Mouse (Mus musculus) gastrocnemius, adult 18-20 months (tissue): ENCODE results near the gene Pigr. TPM values are rescaled to one million over a fixed set of nuclear protein-coding genes. Genes with fewer than 3 reads are reported as not detected.

ENCODE experiments used
- DNase-seq: peaks from one replicate; pipeline ENCODE4 v3.0.0; 2021; ENCODE audit warnings: low spot score
- total RNA-seq, 2 experiments: library from RNA; stranded (reverse); gene quantifications; 2 replicates each; pipeline ENCODE4 v1.2.3; 2021

Pigr gene
- total RNA-seq, 2 experiments from 2014 or later, result 0.14 to 0.52 TPM

DNA sequence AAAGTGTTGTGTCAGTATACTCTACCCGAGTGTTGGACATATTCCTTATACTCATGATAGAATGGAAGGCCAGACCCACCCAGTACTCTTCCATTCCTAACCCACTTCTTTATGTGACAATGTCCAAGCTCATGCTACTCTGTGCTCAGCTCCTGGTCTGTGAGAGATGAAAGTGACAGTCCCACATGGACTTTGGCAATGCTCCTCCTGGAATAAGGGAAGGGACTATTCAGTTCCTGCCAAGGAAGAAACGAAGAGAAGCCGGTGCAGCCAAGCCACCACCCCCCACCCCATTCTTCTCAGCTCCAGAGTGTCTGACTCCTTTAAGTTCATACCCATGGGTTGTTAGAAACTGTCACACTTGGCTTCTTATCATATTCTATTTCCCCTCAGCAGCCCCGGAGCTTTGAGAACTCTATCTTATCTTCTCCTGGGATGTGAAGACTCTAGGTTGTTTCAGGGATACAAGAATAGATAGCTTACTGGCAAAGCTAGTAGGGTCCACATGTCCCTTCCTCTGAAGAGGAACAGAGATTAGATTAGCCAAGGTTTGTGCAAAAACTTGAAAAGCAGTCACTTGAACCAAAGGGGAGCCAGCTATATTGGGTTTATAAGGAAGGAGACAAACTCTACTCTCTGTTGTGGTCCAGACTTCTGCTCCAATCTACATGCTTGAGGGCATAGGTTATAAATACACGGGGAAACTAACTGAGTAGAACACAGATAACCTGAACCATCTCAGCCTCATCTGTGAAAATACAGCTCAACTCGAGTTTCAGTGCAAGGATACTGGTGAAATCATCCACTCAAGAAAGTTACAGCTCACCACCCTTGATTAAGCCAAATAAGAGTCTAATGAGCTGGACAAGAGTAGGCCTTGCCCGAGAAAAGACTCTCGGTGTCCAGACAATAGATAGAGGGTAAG, 3.7 kb downstream of the Pigr start:
- no peak for DNase-seq

DNA sequence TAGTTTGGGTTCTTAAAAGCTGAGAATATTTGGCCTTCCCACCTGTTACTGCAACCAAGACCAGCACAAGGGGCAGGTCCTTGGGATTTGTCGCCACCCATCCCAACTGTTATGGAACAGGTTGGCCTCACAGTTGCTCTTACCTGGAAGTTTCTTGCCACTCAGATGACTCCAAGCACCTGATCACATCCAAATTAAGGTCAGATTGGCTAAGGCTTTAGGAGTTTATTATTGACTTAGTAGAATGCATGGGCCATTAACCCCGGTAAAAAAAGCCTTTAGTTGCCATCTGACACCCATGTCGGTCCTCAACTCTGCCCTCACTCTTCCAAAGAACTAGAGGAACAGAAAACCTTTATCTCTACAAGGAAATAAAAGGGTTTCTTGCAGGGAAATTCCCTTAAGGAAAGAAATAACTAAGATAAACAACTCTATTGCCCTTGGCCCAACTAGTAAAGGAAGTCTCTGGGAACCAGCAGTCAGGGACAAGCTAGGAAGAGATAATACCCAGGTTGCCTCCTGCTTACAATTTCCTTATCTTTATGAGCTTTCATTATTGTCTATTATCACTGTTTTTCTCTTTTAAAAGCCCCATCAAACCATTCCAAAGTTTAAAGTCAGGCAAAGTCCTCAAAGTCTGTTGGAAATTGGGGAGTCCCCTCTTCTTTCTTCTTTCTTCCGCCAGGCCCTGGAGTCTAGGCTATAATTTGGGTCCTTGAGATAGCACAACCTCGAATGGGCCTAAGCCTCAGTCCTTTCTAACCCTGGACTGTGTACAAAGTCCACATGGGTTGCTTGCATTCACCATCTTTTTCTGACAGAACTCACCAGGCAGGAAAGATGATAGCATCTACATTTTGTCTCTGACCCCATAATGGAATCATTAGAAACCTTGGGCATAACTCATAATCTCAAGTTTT, 6.0 kb downstream of the Pigr start:
- DNase-seq, result no peak

DNA sequence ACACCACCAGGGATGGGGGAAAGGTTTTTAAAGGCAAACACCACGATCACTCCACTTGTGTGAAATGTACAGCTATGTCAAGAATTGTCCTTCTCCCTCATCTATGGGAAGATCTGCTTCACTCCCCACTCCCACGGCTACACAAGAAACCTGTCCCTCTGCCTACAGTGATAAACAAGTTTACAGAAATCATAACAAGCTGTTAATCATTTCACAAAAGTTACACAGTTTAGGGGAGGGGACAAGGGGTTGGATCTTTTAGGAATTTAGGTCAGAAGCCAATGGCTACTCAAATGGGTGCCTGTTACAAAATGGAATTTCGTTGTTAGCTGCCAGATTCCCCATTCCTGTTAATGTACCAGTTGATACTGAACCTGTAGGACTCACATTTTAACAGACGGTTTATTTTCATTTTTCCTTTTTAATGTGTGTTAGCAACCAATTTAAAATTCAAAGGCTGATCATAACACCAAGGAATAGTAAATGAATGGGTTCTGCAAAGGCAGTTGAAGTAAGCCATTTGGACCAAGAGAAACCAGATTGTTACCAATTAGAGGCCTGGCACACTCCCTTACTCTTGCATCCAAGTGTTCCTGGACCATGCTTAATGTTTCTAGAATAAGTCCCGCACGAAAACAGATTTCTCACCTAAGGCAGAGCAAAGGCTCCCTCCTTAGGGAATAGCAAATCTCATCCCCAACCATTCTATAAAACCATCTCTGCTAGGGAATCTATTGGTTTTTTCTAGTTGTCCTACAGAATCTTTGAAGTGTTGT, 8.9 kb downstream of the Pigr start:
- DNase-seq, result no peak

DNA sequence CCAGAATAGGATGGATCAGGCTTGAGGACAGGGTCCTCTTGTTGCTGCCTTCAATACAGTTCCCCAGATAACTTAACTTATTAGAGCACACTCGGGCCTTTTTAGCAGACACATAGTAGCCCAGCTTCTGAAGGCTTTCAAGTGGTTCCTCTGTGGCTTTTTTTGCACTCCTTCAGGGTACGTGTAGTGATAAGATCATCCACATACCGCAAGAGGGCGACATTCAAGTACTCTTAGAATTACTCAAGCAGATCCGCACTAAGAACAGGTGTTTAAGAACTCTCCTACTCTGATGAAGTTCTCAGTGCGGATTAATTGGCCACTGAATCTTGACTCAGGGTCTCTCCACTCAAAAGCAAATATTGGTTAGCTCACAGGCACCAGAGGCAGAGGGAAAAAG, 11.8 kb downstream of the Pigr start:
- DNase-seq, result no peak

DNA sequence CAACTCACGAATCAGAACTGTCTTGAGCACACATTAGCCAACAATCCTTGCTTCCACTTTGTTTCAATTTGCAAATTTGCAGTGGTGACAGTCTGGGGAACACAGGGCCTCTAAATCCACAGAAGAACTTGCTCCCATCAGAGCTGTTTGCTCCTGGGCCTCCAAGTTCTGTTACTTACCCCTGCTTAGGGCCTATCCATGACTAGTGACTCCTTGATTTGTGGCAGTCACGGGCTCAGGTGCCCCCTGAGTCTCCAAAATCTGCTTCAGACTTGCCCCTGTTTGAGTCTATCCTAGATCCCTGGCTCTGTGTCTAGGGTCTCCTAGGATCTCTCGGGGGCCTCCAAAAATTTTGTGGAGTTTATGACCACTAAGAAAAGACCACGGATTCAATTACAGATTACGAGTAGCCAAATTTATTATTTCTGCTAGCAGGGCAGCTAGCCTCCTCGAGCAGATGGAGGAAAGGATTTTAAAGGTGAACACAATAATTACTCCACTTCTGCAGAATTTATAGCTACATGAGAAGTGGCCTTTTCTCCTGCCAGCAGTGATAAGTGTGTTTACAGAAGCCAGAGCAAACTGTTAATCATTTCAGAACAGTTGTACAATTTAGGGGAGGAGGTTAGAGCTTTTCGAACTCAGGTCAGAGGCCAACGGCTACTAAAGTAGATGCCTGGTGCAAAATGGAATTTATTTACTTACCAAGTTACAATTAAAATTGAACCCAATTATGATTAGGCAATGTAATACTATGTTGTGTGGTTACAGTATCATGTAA, 14.3 kb downstream of the Pigr start:
- no peak for DNase-seq

DNA sequence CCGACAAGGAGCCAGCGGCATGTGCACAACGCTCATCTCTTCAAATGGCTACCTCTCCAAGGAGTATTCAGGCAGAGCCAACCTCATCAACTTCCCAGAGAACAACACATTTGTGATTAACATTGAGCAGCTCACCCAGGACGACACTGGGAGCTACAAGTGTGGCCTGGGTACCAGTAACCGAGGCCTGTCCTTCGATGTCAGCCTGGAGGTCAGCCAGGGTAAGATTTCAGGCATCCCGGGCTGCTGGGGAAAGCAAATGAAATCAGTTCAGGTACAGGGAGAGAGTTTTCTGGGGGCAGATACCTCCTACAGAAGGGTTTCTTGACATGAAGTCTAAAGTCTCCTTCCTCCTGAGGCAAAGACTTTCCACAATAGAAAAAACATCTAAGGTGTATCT, 15.1 kb downstream of the Pigr start:
- no peak for DNase-seq

DNA sequence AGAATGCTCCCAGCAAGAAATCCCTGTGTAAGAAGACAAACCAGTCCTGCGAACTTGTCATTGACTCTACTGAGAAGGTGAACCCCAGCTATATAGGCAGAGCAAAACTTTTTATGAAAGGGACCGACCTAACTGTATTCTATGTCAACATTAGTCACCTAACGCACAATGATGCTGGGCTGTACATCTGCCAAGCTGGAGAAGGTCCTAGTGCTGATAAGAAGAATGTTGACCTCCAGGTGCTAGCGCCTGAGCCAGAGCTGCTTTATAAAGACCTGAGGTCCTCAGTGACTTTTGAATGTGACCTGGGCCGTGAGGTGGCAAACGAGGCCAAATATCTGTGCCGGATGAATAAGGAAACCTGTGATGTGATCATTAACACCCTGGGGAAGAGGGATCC, 18.0 kb downstream of the Pigr start:
- DNase-seq, result no peak

DNA sequence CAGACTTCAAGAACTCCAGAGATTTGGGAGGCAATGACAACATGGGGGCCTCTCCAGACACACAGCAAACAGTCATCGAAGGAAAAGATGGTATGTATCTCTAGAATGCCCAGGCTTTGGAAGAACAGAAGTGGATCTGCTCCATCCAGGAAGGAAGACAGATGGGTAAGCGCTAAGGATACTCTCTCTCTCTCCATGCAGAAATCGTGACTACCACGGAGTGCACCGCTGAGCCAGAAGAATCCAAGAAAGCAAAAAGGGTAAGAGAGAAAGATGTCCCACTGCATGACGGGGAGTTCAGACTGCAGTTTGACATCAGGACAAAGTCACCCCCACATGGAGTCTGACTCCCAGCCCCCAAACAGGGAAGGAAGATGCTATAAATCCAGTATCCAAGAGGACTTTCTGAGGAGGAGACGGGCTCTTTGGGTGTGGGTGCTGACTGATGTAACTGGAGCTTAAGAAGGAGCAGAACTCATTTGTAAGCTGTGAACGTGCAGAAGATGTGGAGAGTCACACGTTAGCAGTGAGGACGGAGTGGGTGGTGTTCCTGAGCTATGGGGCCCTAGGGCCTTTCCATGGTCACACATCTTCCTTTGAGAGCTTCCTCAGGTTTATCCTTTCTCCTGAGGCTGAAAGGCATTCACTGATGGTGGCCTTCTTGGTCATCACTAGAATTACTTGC, 23.2 kb downstream of the Pigr start:
- no peak for DNase-seq

DNA sequence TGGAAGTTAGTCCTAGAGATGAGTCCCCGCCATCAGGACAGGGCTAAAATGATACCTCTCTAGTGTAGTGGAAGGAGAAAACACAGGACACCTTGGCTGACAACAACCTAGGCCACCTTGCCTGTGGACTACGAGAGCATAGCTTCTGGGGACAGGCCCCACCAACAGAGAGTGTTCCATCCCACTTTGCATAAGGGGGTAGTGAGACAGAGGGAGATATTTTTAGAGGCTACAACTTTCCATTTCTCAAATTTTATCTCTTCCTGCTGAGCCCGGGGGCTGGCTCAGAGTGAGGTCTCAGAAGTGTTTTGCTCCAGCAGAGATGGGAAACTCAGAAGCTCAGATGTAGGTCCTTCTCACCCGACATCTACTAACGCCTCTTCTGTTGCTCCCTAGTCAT, 23.9 kb downstream of the Pigr start:
- DNase-seq, result no peak

DNA sequence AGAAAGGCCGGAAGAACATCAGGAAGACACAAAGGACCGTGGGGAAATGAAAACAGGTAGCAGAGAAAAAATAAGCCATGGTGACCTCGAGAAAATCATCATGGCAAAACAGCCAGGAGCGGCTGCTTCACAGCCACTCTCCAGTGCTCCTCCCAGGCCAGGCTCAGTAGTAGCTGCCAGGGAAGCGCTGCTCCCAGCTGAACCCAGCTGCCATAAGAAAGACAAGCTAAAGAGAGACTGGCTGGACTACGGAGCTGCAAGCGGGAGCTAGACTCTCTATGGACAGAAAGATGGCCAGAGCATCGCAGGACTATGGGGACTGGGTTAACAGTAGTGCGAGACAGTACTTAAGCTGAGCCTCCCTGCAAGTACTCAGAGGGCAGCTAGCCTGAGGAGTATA, 28.3 kb downstream of the Pigr start:
- no peak for DNase-seq

DNA sequence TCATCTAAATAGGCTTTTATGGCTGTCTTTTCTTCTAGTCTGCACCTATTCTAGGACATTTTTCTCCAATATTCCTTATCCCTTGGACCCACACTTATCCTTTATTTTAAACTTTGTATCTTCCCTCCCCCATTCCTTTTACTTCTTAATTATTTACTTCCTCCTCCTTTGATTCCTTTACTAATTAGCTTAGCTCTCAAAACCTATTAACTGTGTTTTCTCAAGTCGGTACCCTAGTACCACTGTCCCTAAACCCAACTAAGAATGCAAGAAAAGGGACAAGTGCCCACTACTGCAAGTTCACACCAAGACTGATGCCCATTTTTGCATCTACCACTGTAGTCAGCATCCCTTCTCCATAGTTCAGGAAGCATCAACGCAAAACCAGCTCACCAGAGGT, 29.2 kb downstream of the Pigr start:
- DNase-seq, result no peak

DNA sequence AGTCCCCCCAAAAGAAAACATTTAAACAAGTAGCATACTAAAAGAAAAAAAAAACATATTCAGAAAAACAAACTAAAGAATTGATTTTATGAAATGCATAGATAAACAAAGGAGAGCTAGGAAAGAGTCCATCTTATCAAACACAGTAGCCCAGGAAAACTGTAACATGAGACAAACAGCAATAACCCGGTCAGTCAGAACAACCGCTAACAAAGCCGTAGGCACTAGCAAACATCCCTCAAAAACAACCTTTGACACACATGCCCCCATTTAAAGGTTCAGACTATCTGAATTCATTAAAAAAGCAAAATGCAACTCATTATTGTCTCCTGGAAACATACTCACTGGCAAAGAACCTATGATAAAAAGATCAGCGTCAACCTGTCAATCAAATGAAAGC, 31.0 kb downstream of the Pigr start:
- no peak for DNase-seq

DNA sequence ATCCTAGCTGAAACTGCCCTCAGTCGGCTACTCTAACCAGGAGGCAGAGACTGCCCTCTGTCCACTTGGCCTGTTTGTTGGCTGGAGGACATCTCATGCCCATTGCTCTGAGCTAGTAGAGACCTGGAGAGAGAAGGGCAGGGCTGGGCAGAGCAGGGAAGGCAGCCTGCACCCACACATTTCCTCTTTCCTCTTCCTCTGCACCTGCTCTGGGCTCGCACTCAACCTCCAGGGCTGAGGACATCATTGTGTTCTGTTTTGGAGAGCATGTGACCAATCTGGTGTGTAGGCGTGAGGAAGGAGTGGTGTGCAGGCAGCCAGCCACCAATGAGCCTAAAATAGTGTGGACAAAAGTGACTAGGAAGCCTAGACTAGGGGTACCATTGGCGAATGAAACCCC, 37.8 kb downstream of the Pigr start:
- no peak for DNase-seq

DNA sequence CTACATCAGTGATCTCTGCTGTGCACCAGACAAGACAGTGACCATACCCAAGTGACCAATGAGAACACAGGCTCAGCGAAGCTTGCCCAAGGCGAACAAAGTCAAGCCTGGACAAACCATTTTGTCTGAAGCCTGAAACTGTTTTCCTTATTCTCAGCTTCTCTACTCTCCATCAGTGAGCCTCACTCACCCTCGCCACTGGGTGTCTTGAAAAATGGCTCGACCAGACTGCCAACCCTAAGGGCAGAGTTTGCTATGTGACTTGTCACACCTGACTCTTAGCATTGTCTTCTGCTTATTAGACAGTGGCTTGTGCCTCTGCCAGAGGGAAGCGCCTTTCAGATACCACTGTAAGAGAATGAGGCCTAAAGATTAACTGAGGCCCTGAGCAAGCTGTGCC, 38.3 kb downstream of the Pigr start:
- no peak for DNase-seq

DNA sequence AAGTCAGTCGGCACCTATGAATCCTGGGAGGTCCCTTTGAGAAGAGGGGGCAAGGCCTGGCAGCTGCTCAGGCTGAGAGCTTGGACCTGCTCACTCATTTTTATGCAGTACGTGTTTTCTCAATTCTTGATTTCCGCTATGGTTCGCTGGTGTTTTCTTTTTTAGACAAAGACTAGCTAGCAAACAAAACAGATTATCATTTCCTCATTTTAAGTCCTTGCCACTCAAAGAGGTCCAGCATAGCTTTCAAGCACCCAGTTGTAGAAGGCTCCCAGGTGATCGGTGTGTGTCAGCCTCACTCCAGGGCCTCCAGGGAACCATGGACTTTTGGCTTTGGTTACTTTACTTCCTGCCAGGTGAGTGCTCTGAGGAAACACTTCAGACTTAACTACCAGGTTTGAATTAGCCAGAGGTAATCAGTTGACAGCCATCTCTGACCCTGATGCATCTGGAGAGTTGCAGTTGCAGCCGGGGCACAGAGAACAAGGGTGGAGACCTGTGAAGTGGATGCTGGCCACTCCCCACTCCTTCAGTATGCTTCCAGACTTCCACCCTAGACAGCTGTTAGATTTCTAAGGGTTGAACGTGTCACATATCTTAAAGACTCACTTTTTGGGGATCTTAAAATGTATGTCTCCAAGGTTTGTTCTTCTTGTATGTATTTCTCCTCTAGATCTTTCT, 39.2 kb downstream of the Pigr start, which contains the start of gene Fcmr:
Gene Fcmr, plus strand, starts transcription at position 129 of the 681 bp plus-strand sequence.
- no peak for DNase-seq

DNA sequence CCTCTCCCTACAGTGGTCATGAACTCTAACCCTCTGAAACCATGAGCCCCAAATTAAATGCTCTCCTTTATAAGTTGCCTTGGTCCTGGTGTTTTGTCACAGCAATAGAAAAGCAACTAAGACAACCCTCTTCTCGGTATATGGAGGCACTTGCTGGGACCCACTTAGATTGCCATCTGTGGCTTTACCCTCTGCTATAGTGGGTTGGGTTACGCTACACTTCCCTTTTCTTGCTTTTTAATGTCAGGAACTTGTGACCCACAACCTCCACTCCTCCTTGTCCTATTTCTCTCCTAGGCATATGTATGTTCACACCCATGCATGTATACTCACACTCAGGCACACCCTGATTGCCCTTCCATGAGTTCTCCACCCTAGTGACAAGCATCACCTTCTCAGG, 46.4 kb downstream of the Pigr start:
- no peak for DNase-seq

DNA sequence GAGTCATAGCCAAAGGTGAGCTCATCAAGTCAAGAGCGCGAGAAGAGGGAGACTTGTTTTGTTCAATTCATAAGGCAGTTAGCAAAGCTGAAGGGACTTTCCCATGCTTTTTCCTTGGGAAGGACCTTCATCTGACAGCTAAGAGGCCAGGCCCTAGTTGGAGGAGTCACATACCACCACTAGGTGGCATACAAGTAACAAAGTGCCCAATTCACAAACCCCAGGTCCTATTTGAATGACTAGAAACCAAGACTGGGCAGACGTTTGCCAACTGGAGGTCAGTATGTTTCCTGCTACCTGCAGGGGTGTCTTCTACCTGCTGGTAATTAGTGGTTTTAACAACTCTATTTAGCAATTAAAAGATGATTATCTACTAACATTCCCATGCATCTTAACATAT, 48.7 kb downstream of the Pigr start:
- DNase-seq, result peak; percentile 39

DNA sequence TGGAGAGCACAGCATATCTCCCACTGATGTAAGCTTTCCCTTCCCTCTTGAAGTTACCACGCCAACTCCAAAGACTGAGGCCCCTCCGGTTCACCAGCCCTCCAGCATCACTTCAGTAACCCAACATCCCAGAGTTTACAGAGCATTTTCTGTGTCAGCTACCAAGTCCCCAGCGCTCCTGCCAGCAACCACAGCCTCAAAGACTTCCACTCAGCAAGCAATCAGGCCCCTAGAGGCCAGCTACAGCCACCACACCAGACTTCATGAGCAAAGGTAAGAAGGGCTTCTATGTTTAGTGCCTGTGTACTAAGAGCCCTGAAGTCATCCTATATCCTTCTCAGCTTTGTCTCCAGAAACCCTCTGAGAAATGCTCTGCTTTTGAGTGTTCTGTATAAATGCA, 49.4 kb downstream of the Pigr start:
- DNase-seq, result no peak

DNA sequence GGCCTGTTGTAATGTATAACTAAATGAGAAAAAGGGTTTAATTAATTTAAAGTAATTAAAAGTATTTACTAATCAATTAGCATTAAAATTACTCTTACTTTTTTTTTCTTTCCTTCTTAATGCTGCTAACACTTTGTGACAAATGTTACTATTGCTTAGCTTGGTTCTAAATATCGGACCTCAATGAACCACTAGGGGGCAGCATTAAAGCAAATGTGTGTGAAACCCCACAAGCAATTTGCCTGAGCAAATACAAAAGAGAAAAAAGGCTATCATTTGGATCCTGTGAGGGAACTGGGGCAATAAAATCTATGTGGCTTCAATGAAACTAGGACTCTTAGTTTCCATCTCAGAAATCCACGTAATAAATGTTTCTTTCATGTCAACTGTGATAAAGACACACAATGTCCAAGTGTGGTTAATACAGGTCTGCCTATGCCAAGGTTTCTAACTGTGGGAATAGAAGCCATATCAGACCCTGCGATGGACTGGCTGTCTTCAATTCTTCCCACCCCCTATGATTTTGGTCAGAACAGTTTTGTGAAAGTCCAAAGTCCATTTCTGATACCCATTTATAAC, 50.5 kb downstream of the Pigr start:
- peak; percentile 53 for DNase-seq
